Mouse (Mus musculus): ENCODE measurements around the gene Slc12a1. TPM values are rescaled to one million over a fixed set of nuclear protein-coding genes. Genes with fewer than 3 reads are reported as not detected.

Slc12a1 gene
- polyA plus RNA-seq, 1 experiment from 2014 or later: not detected

DNA sequence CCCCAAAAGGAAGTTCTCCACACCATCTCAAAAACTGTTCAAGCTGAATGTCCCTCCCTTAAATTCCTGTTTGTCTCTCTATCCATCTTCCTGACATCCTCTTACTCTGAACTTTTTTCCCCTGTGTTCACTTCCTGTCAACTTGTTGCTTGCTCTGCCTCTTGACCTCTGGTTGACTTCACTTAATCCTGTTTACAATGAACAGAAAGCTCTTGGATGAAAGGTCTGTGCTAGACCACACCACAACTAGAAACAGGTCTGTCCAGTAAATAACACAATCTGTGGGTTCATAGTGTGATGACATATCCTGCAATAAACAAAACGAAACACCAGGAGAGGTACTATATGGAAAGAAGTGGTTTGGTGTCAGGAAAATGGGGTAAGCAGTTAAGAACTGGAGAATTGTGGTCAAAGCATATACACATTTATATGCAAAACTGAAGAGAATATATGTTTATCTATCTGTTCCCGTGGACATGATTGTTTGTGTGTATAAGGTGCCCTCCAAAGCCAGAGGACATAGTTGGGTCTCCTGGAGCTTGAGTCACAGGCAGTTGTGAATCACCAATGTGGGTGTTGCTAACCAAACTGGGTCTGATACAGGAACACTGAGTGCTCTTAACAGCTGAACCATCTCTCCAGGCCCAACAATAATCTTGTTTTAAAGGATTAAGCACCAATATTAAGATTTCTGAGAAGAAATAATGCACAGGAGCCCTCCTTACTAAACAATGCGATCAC is 93.4 kb downstream of the Slc12a1 start:
- ATAC-seq (ENCODE audit: low read depth): no peak
- H3K4me2 ChIP-seq: peak overlapping the region; percentile 82
- H3K36me3 ChIP-seq: peaks cover 17% of the 10 kb centered on the region
- peaks cover 40% of the 10 kb centered on the region for H3K4me1 ChIP-seq (replicated peaks)
- no peak overlapping the region for H3K27ac ChIP-seq
- no peak overlapping the region for H3K4me3 ChIP-seq (replicated peaks)
- H3K9ac ChIP-seq: no peak overlapping the region
- 79% methylated on average over 3 of the region's 3 CpGs for WGBS (ENCODE audit: insufficient replicate concordance)
- DNase-seq: no peak
- no peaks in the 10 kb centered on the region for H3K9me3 ChIP-seq (replicated peaks)
- H3K27me3 ChIP-seq: no peaks in the 10 kb centered on the region

- no peak for DNase-seq
- Histone ChIP-seq H3K9ac (peak overlapping the region; percentile 95), H3K36me3 (peaks cover 26% of the 10 kb centered on the region), H3K27ac (peak overlapping the region; percentile 93), H3K27me3 (no peaks in the 10 kb centered on the region), H3K4me1 (replicated peaks) (peaks cover 48% of the 10 kb centered on the region), H3K4me3 (replicated peaks) (peak overlapping the region; percentile 88), H3K4me2 (peak overlapping the region; percentile 82), H3K9me3 (replicated peaks) (no peaks in the 10 kb centered on the region)
- no peak for ATAC-seq (ENCODE audit: low read depth)
- 5% methylated on average over 9 of the region's 9 CpGs for WGBS (ENCODE audit: insufficient replicate concordance)
Observed at GRCm38 (mm10) chr2:125246669-125247068, 94.4 kb downstream of the Slc12a1 start.

DNA sequence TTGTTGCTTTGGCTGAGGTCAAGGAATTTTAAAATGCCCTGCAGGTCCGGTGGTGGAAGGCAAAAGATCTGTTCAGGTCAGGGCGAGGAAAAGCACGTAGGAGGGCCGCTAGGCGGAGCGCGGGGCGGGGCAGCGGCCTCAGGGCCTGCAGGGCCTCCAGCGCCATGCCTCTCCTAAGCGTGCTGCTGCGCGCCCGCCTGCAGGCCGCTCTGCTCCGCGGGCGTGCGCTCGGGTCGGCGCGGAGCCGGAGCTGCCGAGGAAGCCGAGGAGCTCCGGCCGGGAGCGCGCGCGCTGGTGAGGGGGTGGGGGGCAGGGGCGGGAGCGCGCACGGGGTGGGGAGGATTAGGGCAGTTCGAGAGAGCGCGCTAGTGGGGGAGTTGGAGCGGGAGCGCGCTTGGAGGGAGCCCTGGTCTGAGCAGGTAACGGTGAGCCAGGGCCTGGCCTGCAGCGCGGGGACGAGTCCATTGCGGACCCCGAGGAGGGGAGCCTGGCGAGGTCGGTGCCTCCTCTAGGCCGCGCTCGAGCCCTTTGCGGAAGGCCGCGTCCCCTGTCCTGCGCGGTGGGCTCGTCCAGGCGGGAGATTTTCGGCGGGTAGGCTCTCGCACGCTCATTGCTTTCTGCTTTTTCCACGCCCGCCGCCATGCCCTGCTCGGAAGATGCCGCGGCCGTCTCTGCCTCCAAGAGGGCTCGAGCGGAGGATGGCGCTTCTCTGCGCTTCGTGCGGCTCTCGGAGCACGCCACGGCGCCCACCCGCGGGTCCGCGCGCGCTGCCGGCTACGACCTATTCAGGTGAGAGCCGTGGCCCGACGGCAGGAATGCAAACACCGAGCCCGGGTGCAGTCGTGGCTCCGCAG is 95.0 kb downstream of the Slc12a1 start, which contains the start of gene Dut:
TSS of gene Dut (plus strand) at position 83 of the 854 bp plus-strand sequence.
- Histone ChIP-seq H3K9me3 (replicated peaks) (no peaks in the 10 kb centered on the region), H3K4me3 (replicated peaks) (peak within 1 kb of the TSS; percentile 88), H3K9ac (peak within 1 kb of the TSS; percentile 95), H3K27ac (peak within 1 kb of the TSS; percentile 93), H3K4me2 (peak within 1 kb of the TSS; percentile 82), H3K27me3 (no peaks in the 10 kb centered on the region), H3K4me1 (replicated peaks) (peaks cover 54% of the 10 kb centered on the region), H3K36me3 (peaks cover 33% of the 10 kb centered on the region)
- WGBS (ENCODE audit: insufficient replicate concordance): under 1% methylated on average over 84 of the region's 96 CpGs
- ATAC-seq (ENCODE audit: low read depth) (peak; percentile 98), DNase-seq (peak; percentile 95)

GRCm38 (mm10) chr2:125247962-125248235 is 95.6 kb downstream of the Slc12a1 start:
- peaks cover 38% of the 10 kb centered on the region for H3K36me3 ChIP-seq
- H3K4me2 ChIP-seq: peak overlapping the region; percentile 82
- ATAC-seq (ENCODE audit: low read depth) (no peak; the same call in 1 of the 2 replicates), DNase-seq (no peak)
- H3K9ac ChIP-seq: peak overlapping the region; percentile 95
- 0% methylated on average over 9 of the region's 9 CpGs for WGBS (ENCODE audit: insufficient replicate concordance)
- H3K4me3 ChIP-seq (replicated peaks): peak overlapping the region; percentile 88
- H3K27ac ChIP-seq: peak overlapping the region; percentile 93
- no peaks in the 10 kb centered on the region for H3K27me3 ChIP-seq
- H3K9me3 ChIP-seq (replicated peaks): no peaks in the 10 kb centered on the region
- H3K4me1 ChIP-seq (replicated peaks): peaks cover 54% of the 10 kb centered on the region

DNA sequence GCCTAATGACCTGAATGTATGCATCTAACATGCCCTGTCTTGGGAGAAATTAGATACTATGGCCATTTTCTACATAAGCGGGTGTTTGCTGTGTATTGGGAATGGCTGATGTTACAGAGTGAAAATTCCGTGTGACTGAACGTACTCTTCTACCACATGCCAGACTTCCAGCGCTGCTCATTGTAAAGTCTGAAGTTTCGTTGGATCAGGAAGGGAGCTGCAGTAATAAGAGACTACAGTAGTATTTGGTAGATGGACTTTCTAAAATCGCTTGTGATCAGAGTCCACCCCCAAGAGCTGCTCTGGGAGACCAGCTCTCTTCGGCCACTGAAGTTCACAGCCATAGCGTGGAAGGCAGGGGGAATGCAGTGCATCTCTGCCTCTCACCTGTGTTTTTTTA is 96.0 kb downstream of the Slc12a1 start:
- under 1% methylated on average over 8 of the region's 8 CpGs for WGBS (ENCODE audit: insufficient replicate concordance)
- H3K4me1 ChIP-seq (replicated peaks): peaks cover 54% of the 10 kb centered on the region
- peak overlapping the region; percentile 95 for H3K9ac ChIP-seq
- no peaks in the 10 kb centered on the region for H3K27me3 ChIP-seq
- H3K27ac ChIP-seq: peak overlapping the region; percentile 93
- H3K36me3 ChIP-seq: peaks cover 42% of the 10 kb centered on the region
- ATAC-seq (ENCODE audit: low read depth) (no peak), DNase-seq (no peak)
- H3K4me2 ChIP-seq: peak overlapping the region; percentile 82
- no peaks in the 10 kb centered on the region for H3K9me3 ChIP-seq (replicated peaks)
- H3K4me3 ChIP-seq (replicated peaks): peak overlapping the region; percentile 88

DNA sequence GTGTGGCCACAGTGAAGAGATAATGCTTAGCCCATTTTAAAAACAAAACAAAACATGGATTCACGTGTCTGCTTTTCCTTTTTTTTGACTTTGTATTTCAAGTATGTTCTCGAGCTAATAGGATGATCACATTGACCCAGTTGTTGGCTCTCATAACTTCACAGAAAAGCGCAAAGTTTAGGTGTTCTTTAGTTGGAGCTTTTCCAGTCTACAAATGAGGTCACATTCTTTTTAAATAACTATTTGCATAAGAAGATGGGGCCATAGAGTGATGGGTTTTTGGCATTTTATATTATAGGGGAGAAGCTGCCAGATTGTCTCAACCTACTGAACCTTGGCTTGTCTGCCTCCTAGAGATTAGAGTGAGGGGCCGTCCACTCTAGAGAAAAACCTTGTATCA is 97.0 kb downstream of the Slc12a1 start:
- Histone ChIP-seq H3K27me3 (no peaks in the 10 kb centered on the region), H3K9ac (peak overlapping the region; percentile 95), H3K4me2 (peak overlapping the region; percentile 82), H3K36me3 (peaks cover 53% of the 10 kb centered on the region), H3K4me1 (replicated peaks) (peaks cover 54% of the 10 kb centered on the region), H3K9me3 (replicated peaks) (no peaks in the 10 kb centered on the region), H3K4me3 (replicated peaks) (peak overlapping the region; percentile 88), H3K27ac (peak overlapping the region; percentile 93)
- WGBS (ENCODE audit: insufficient replicate concordance): 45% methylated on average over 4 of the region's 4 CpGs
- ATAC-seq (ENCODE audit: low read depth) (no peak), DNase-seq (no peak)

- peaks cover 58% of the 10 kb centered on the region for H3K36me3 ChIP-seq
- 75% methylated on average over 4 of the region's 4 CpGs for WGBS (ENCODE audit: insufficient replicate concordance)
- peak overlapping the region; percentile 82 for H3K4me2 ChIP-seq
Observed at GRCm38 (mm10) chr2:125249874-125250273, 97.6 kb downstream of the Slc12a1 start.

GRCm38 (mm10) chr2:125251781-125252180 is 99.5 kb downstream of the Slc12a1 start:
- Histone ChIP-seq H3K4me3 (replicated peaks) (0 out of 2 replicates have a peak overlapping the region, but pooled peaks have one; percentile 1), H3K4me2 (peak overlapping the region; percentile 35; the same call in 1 of the 2 replicates), H3K27me3 (no peaks in the 10 kb centered on the region), H3K9me3 (replicated peaks) (no peaks in the 10 kb centered on the region), H3K4me1 (replicated peaks) (peaks cover 45% of the 10 kb centered on the region), H3K36me3 (peaks cover 76% of the 10 kb centered on the region), H3K9ac (no peak overlapping the region), H3K27ac (no peak overlapping the region)
- no peak for DNase-seq
- WGBS (ENCODE audit: insufficient replicate concordance): 74% methylated on average over 4 of the region's 4 CpGs
- no peak for ATAC-seq (ENCODE audit: low read depth)

More at GRCm38 (mm10) chr2:125249874-125250273, 97.6 kb downstream of the Slc12a1 start:
- Histone ChIP-seq H3K4me1 (replicated peaks) (peaks cover 53% of the 10 kb centered on the region), H3K27me3 (no peaks in the 10 kb centered on the region), H3K9ac (peak overlapping the region; percentile 95), H3K9me3 (replicated peaks) (no peaks in the 10 kb centered on the region), H3K27ac (no peak overlapping the region), H3K4me3 (replicated peaks) (peak overlapping the region; percentile 88)
- DNase-seq: no peak
- ATAC-seq (ENCODE audit: low read depth): no peak

DNA sequence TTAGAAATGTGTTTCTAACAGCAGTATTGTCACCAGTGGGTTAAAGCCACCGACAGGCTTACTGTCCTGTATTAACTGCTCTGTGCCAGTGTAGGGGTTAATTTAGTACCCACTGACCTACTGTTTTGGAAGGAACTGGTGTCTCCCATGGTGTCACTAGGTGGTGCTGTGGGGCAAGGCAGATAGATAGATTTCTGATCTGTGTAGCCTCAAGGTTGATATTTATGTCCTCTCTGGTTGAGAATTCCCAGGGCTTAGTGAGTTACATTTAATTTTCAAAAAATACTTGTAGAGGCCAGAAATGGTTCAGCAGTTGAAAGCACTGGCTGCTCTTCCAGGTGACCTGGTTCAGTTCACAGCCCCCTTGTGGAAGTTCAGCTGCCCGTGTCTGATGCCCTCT is 100.0 kb downstream of the Slc12a1 start:
- H3K9me3 ChIP-seq (replicated peaks): no peaks in the 10 kb centered on the region
- peaks cover 81% of the 10 kb centered on the region for H3K36me3 ChIP-seq
- no peak overlapping the region for H3K9ac ChIP-seq

DNA sequence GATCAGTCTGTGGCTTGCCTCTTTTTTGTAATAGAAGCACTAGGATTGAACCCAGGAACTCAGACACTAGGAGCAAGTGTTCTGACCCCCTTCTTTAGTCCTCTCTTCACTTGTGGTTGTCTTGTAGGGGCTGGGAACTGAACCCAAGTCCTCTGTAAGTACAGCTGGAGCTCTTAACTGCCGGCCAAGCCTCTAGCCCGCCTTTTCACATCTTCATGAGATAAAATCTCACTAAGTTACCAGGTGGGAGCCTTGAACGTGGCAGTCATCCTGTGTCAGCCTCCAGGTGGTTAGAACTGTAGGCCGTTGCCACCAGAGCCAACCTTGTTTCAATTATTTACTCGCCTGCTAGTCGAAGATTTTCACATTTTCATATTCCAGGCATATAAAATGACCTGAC is 101.4 kb downstream of the Slc12a1 start:
- Histone ChIP-seq H3K27ac (no peak overlapping the region), H3K9me3 (replicated peaks) (no peaks in the 10 kb centered on the region), H3K27me3 (no peaks in the 10 kb centered on the region), H3K4me2 (no peak overlapping the region), H3K9ac (no peak overlapping the region), H3K36me3 (peaks cover 93% of the 10 kb centered on the region), H3K4me1 (replicated peaks) (peaks cover 38% of the 10 kb centered on the region), H3K4me3 (replicated peaks) (no peak overlapping the region)
- DNase-seq (no peak), ATAC-seq (ENCODE audit: low read depth) (no peak)
- WGBS (ENCODE audit: insufficient replicate concordance): 85% methylated on average over 6 of the region's 6 CpGs

More for the DNA sequence above, 100.0 kb downstream of the Slc12a1 start:
- no peak overlapping the region for H3K4me3 ChIP-seq (replicated peaks)
- no peaks in the 10 kb centered on the region for H3K27me3 ChIP-seq
- peaks cover 45% of the 10 kb centered on the region for H3K4me1 ChIP-seq (replicated peaks)
- ATAC-seq (ENCODE audit: low read depth) (no peak), DNase-seq (no peak)
- no peak overlapping the region for H3K27ac ChIP-seq
- H3K4me2 ChIP-seq: 0 out of 2 replicates have a peak overlapping the region, but pooled peaks have one; percentile 35
- WGBS (ENCODE audit: insufficient replicate concordance): 49% methylated on average over 2 of the region's 2 CpGs

DNA sequence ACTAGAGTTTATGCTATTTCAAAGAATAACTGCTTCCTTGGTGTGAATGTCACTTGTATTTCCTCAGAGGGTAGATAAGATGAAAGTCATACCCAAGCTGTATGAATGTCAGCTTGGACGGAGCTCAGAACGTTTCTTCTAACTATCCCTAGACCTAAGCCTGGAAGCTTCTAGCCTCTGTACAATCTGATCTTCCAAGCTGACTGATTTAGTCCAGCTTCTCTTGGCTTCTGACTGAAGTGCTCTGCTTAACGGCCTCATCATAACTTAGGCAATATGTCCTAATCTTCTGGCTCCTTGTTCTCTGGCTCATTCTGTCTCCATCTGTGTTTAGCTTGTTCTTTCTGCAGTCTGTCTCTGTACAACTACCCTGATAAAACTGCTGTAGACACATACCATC is 102.3 kb downstream of the Slc12a1 start:
- 79% methylated on average over 3 of the region's 3 CpGs for WGBS (ENCODE audit: insufficient replicate concordance)
- Histone ChIP-seq H3K27ac (no peak overlapping the region), H3K4me3 (replicated peaks) (no peak overlapping the region), H3K9ac (no peak overlapping the region), H3K4me1 (replicated peaks) (peaks cover 29% of the 10 kb centered on the region), H3K36me3 (peaks cover 95% of the 10 kb centered on the region), H3K27me3 (no peaks in the 10 kb centered on the region), H3K4me2 (no peak overlapping the region), H3K9me3 (replicated peaks) (no peaks in the 10 kb centered on the region)
- DNase-seq: no peak
- no peak for ATAC-seq (ENCODE audit: low read depth)

Measured in liver, embryonic 13.5 days (tissue).